Mouse (Mus musculus) myocyte (in vitro differentiated cells): ENCODE measurements around the gene Krcc1. TPM values are rescaled to one million over a fixed set of nuclear protein-coding genes. Genes with fewer than 3 reads are reported as not detected.
"Not testable (repeated sequence)": the region's sequence is repeated elsewhere in the genome, so short reads cannot be mapped to it uniquely, and the experiment has no call there.

ENCODE experiments used
- H3K27me3 ChIP-seq: one replicate; pipeline ENCODE4 v1.6.1; 2011; ENCODE audit not compliant: control insufficient read depth, insufficient read depth, insufficient read length
- H3K36me3 ChIP-seq: one replicate; pipeline ENCODE4 v1.6.1; 2011; ENCODE audit not compliant: control insufficient read depth, insufficient read depth
- H3K4me2 ChIP-seq: one replicate; pipeline ENCODE4 v1.6.1; 2011; ENCODE audit warnings: low read depth, control low read depth
- H3K4me3 ChIP-seq: one replicate; pipeline ENCODE4 v1.5.1; 2011; ENCODE audit warnings: mild to moderate bottlenecking, control low read depth, moderate library complexity
- H3K79me2 ChIP-seq: one replicate; pipeline ENCODE4 v1.6.1; 2011; ENCODE audit not compliant: control insufficient read depth, insufficient read depth
- H3ac ChIP-seq: one replicate; pipeline ENCODE4 v1.6.1; 2011; ENCODE audit not compliant: control insufficient read depth, insufficient read length
- CEBPB ChIP-seq: IDR thresholded peaks from 2 replicates; pipeline ENCODE4 v1.6.1; 2011; ENCODE audit warnings: mild to moderate bottlenecking, moderate library complexity; ENCODE audit not compliant: poor library complexity, insufficient read depth, severe bottlenecking
- E2F4 ChIP-seq: IDR thresholded peaks from one replicate; pipeline ENCODE4 v1.6.1; 2011; ENCODE audit warnings: mild to moderate bottlenecking, control low read depth, moderate library complexity; ENCODE audit not compliant: insufficient read depth
- MAX ChIP-seq: IDR thresholded peaks from one replicate; pipeline ENCODE4 v1.6.1; 2011; ENCODE audit warnings: low read depth, mild to moderate bottlenecking, control low read depth
- MYOD1 ChIP-seq, 3 experiments: IDR thresholded peaks; one replicate each; pipeline ENCODE4 v1.6.1; 2011; ENCODE audit warnings: control low read depth in 2 of 3, low read depth in 2 of 3, mild to moderate bottlenecking in 2 of 3, moderate library complexity in 1 of 3; ENCODE audit not compliant: insufficient read length in 2 of 3, control insufficient read depth in 1 of 3
- MYOG ChIP-seq, 3 experiments: IDR thresholded peaks; one replicate each; pipeline ENCODE4 v1.6.1; 2011; ENCODE audit warnings: control low read depth in 2 of 3, low read depth in 2 of 3, mild to moderate bottlenecking in 2 of 3; ENCODE audit not compliant: insufficient read length in 2 of 3, control insufficient read depth in 1 of 3, insufficient read depth in 1 of 3
- POLR2A ChIP-seq: IDR thresholded peaks from one replicate; pipeline ENCODE4 v1.6.1; 2011; ENCODE audit warnings: low read depth, mild to moderate bottlenecking, control low read depth, moderate library complexity; ENCODE audit not compliant: insufficient read length
- POLR2AphosphoS2 ChIP-seq: IDR thresholded peaks from one replicate; pipeline ENCODE4 v1.6.1; 2011; ENCODE audit warnings: low read depth, control low read depth; ENCODE audit not compliant: insufficient read length
- REST ChIP-seq: IDR thresholded peaks from one replicate; pipeline ENCODE4 v1.6.1; 2011; ENCODE audit warnings: mild to moderate bottlenecking, control low read depth, moderate library complexity; ENCODE audit not compliant: insufficient read depth, insufficient read length
- SRF ChIP-seq: IDR thresholded peaks from one replicate; pipeline ENCODE4 v1.6.1; 2011; ENCODE audit warnings: low read depth; ENCODE audit not compliant: control insufficient read depth, insufficient read length
- TCF12 ChIP-seq: IDR thresholded peaks from one replicate; pipeline ENCODE4 v1.6.1; 2011; ENCODE audit warnings: mild to moderate bottlenecking, control low read depth; ENCODE audit not compliant: poor library complexity, insufficient read depth, severe bottlenecking
- TCF3 ChIP-seq: IDR thresholded peaks from one replicate; pipeline ENCODE4 v1.6.1; 2011; ENCODE audit warnings: low read depth, control low read depth; ENCODE audit not compliant: insufficient read length
- USF1 ChIP-seq: IDR thresholded peaks from one replicate; pipeline ENCODE4 v1.6.1; 2011; ENCODE audit warnings: low read depth, mild to moderate bottlenecking, control low read depth, moderate library complexity
- polyA plus RNA-seq: library from polyadenylated mRNA; unstranded; fragments of >200 nt; fragmentation: generic; extraction: Trizol; gene quantifications from one replicate; pipeline ENCODE4 v1.2.1, GENCODE M21; 2012; ENCODE audit warnings: missing spikeins

Krcc1 gene
- polyA plus RNA-seq, 1 experiment = 18.6 TPM

GRCm38 (mm10) chr6:71322491-71322921, 51.0 kb downstream of the Krcc1 start, which contains the start of gene Cd8b1:
Gene Cd8b1 (plus strand): TSS chr6:71322788.
- H3K27me3 ChIP-seq = no peaks in the 10 kb centered on the region
- TF ChIP-seq CEBPB (no peak), MAX (no peak), MYOD1 (IDR thresholded peaks at IDR 0.05; ENCODE audit: control insufficient read depth in 1 of 3, insufficient read length in 2 of 3, low read depth in 2 of 3) (no peak), USF1 (no peak), TCF12 (no peak), REST (no peak), E2F4 (no peak), POLR2A (no peak), SRF (no peak), POLR2AphosphoS2 (no peak), MYOG (IDR thresholded peaks at IDR 0.05; ENCODE audit: control insufficient read depth in 1 of 3, insufficient read depth in 1 of 3, insufficient read length in 2 of 3, low read depth in 2 of 3) (no peak), TCF3 (no peak)
- no peaks in the 10 kb centered on the region for H3K36me3 ChIP-seq
- no peaks in the 10 kb centered on the region for H3K79me2 ChIP-seq
- H3ac ChIP-seq = no peak within 1 kb of the TSS
- H3K4me2 ChIP-seq = no peak within 1 kb of the TSS
- H3K4me3 ChIP-seq = no peak within 1 kb of the TSS

GRCm38 (mm10) chr6:71324816-71325215, 53.3 kb downstream of the Krcc1 start:
- no peaks in the 10 kb centered on the region for H3K36me3 ChIP-seq
- no peak overlapping the region for H3ac ChIP-seq
- no peaks in the 10 kb centered on the region for H3K79me2 ChIP-seq
- no peak overlapping the region for H3K4me3 ChIP-seq
- TF ChIP-seq E2F4 = no peak
- TF ChIP-seq POLR2A = no peak
- TF ChIP-seq CEBPB = no peak
- TF ChIP-seq SRF = no peak
- H3K27me3 ChIP-seq = peaks cover 7% of the 10 kb centered on the region
- H3K4me2 ChIP-seq = no peak overlapping the region

GRCm38 (mm10) chr6:71329881-71330280, 58.4 kb downstream of the Krcc1 start:
- Histone ChIP-seq H3K79me2 (no peaks in the 10 kb centered on the region), H3K4me2 (no peak overlapping the region), H3K27me3 (peaks cover 35% of the 10 kb centered on the region), H3K4me3 (no peak overlapping the region), H3K36me3 (no peaks in the 10 kb centered on the region), H3ac (no peak overlapping the region)
- TF ChIP-seq TCF12 (no peak), REST (no peak), MYOD1 (IDR thresholded peaks at IDR 0.05; ENCODE audit: control insufficient read depth in 1 of 3, insufficient read length in 2 of 3, low read depth in 2 of 3) (no peak), MYOG (IDR thresholded peaks at IDR 0.05; ENCODE audit: control insufficient read depth in 1 of 3, insufficient read depth in 1 of 3, insufficient read length in 2 of 3, low read depth in 2 of 3) (no peak), CEBPB (no peak), POLR2AphosphoS2 (no peak), MAX (no peak), USF1 (no peak), E2F4 (no peak), POLR2A (no peak), SRF (no peak), TCF3 (no peak)

GRCm38 (mm10) chr6:71330486-71330885, 59.0 kb downstream of the Krcc1 start:
- Histone ChIP-seq H3K27me3 (peaks cover 35% of the 10 kb centered on the region), H3K36me3 (no peaks in the 10 kb centered on the region), H3K4me3 (no peak overlapping the region), H3K79me2 (no peaks in the 10 kb centered on the region), H3K4me2 (no peak overlapping the region), H3ac (no peak overlapping the region)
- TF ChIP-seq CEBPB (no peak), USF1 (no peak), MYOD1 (IDR thresholded peaks at IDR 0.05; ENCODE audit: control insufficient read depth in 1 of 3, insufficient read length in 2 of 3, low read depth in 2 of 3) (no peak), POLR2A (no peak), TCF12 (no peak), POLR2AphosphoS2 (no peak), TCF3 (no peak)

- H3K79me2 ChIP-seq, H3K36me3 ChIP-seq, H3K4me2 ChIP-seq, H3ac ChIP-seq, H3K4me3 ChIP-seq: not testable (repeated sequence)
- H3K27me3 ChIP-seq = peaks cover 35% of the 10 kb centered on the region
Measured at GRCm38 (mm10) chr6:71331491-71331890, 60.0 kb downstream of the Krcc1 start.
